ENCODE assay signal across 8 mouse cellular contexts in the genomic region with DNA sequence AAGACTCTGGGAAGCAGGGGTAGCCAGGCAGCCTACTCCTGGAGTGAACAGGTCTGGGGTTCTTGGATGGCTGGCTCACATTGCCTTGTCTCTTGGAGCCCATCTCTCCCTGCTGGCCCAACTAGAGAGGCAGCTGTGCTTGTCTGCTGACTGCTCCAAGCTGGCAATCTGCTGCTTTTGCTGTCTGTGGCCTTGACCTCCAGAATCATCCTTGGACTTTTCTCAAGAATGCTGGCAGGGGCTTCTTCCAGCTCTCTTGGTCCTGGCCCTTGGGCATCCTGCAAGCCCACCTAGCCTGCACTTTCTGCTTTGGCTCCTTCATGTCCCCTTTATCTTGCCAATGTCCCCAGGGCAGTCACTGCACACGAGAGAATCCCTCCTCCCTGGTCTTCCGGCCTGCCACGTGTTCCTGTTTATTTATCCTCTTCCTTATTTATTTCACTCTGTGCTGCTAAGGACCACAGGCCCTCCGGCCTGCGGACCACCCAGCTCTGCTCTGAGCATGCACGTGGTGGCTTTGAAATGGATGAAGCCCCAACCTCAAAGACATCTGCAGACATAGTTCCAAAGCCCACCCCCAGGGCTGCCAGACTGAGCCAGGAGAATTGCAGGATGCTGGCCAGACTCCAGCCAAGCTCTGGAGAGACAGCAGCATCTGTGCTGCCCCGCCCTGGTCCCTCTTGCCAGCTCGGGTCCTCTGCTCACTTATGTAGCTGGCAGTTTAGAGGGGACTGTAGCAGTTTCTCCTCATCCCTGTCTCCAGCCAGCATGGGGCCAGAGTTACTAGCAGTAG. TPM values are rescaled to one million over a fixed set of nuclear protein-coding genes. Genes with fewer than 3 reads are reported as not detected.
DNase-seq lines count a peak whose midpoint lies in the region.

No protein-coding gene starts in this region.

- peak; percentile 45 to 85 for DNase-seq in cerebellum, postnatal 4 days (ENCODE audit: low spot score in 2 of 2)
- no peak for DNase-seq in cerebellum, adult 9-11 months
- peak; percentile 19 for DNase-seq in urinary bladder, adult 2 months (ENCODE audit: low spot score)
- no peak for DNase-seq in urinary bladder, postnatal 10 days (ENCODE audit: low spot score)
- DNase-seq in heart, postnatal 36 days, result peak; percentile 64 to 69
- peak; percentile 43 to 58 for DNase-seq in lung, adult 18-20 months
- DNase-seq in testis, postnatal 14 days (ENCODE audit: low spot score), result peak; percentile 67
- no peak for DNase-seq in T-cell, adult 2 months (ENCODE audit: low spot score)

- intact Hi-C loops in heart, postnatal 36 days (cut with DNase I), result no loop called here

RNA-seq across cellular contexts. Expression of a gene that starts 44.1 kb away (rescaled TPM):
- 15.0 and 15.2 TPM in 2 replicates for polyA plus RNA-seq in urinary bladder, adult 2 months (2012; rRNA removed)
- 1 to 10 TPM; 5.0 to 7.4 TPM for total RNA-seq in heart, postnatal 36 days (2021)

RNA-seq across cellular contexts. Expression of a gene that starts 45.7 kb away (rescaled TPM):
- polyA plus RNA-seq in urinary bladder, adult 2 months (2012; rRNA removed), result 45.6 and 46.4 TPM in 2 replicates
- 10 to 100 TPM; 70.9 to 83.8 TPM for total RNA-seq in heart, postnatal 36 days (2021)

Comparison
In these comparisons a context has a peak if more than half of its experiments do, and no peak if none do; other contexts are left out.
1. DNase-seq: peak in cerebellum, postnatal 4 days (2 of 2), urinary bladder, adult 2 months (single experiment), heart, postnatal 36 days (2 of 2), lung, adult 18-20 months (2 of 2) and testis, postnatal 14 days (single experiment); none in cerebellum, adult 9-11 months (single experiment), urinary bladder, postnatal 10 days (single experiment) and T-cell, adult 2 months (single experiment).